Mouse (Mus musculus) forebrain, embryonic 14.5 days (tissue): Measurements from ENCODE around the gene Khsrp. TPM values are rescaled to one million over a fixed set of nuclear protein-coding genes. Genes with fewer than 3 reads are reported as not detected.

Experiments used
- ATAC-seq: fragments of 200-750 bp; cut with Nextera tagmentation; 2 replicates; pipeline ENCODE4 v1.8.0; 2017; ENCODE audit warnings: mild to moderate bottlenecking, moderate library complexity
- DNase-seq: peaks from one replicate; pipeline ENCODE4 v3.0.0-alpha.2; 2015; ENCODE audit warnings: low spot score
- H3K27ac ChIP-seq: fragments of 300-500 bp; sonication (generic); 2 replicates; pipeline ENCODE4 v1.5.1; 2014; ENCODE audit warnings: low read depth, mild to moderate bottlenecking, control low read depth, low read length, moderate library complexity
- H3K27me3 ChIP-seq: fragments of 300-500 bp; sonication (generic); replicated peaks from 2 replicates; pipeline ENCODE4 v1.6.1; 2014; ENCODE audit warnings: low read length, control low read depth, mixed read lengths; ENCODE audit not compliant: control insufficient read depth, insufficient read depth
- H3K36me3 ChIP-seq: fragments of 300-500 bp; sonication (generic); 2 replicates; pipeline ENCODE4 v1.6.1; 2014; ENCODE audit warnings: low read length, control low read depth; ENCODE audit not compliant: control insufficient read depth, insufficient read depth
- H3K4me1 ChIP-seq: fragments of 300-500 bp; sonication (generic); 2 replicates; pipeline ENCODE4 v1.6.1; 2014; ENCODE audit warnings: antibody characterized with exemption, low read length, control low read depth; ENCODE audit not compliant: control insufficient read depth, insufficient read depth
- H3K4me2 ChIP-seq: fragments of 300-500 bp; sonication (generic); 2 replicates; pipeline ENCODE4 v1.6.1; 2014; ENCODE audit warnings: mild to moderate bottlenecking, control low read depth, low read length
- H3K4me3 ChIP-seq: fragments of 300-500 bp; sonication (generic); 2 replicates; pipeline ENCODE4 v1.5.1; 2014; ENCODE audit warnings: low read depth, low read length, control low read depth
- H3K9ac ChIP-seq: fragments of 300-500 bp; sonication (generic); 2 replicates; pipeline ENCODE4 v1.6.1; 2014; ENCODE audit warnings: mild to moderate bottlenecking, low read length, control low read depth, moderate library complexity
- H3K9me3 ChIP-seq: fragments of 300-500 bp; sonication (generic); replicated peaks from 2 replicates; pipeline ENCODE4 v1.6.1; 2016; ENCODE audit warnings: low read length, control low read depth, mixed read lengths; ENCODE audit not compliant: control insufficient read depth
- WGBS: fragments of 180-500 bp; shearing (Covaris S2); extraction: QIAGEN DNeasy Blood & Tissue Kit; methylation state at CpG from one replicate; pipeline ENCODE4 v1.1.7; 2014; 5-methylcytosine and 5-hydroxymethylcytosine counted together
- polyA plus RNA-seq: library from polyadenylated mRNA; unstranded; fragments of >200 nt; fragmentation: Nextera tagmentation; extraction: Ambion mirVana; gene quantifications from 2 replicates; pipeline ENCODE4 v1.2.1, GENCODE M21; 2014

The Khsrp gene
- polyA plus RNA-seq, 1 experiment from 2014 or later = 24.6 TPM

GRCm38 (mm10) chr17:56985656-56986055 lies 45.7 kb downstream of the Khsrp start:
- Histone ChIP-seq H3K27ac (no peak overlapping the region), H3K4me1 (peaks cover under 1% of the 10 kb centered on the region), H3K36me3 (no peaks in the 10 kb centered on the region), H3K4me3 (no peak overlapping the region), H3K27me3 (no peaks in the 10 kb centered on the region), H3K9me3 (no peaks in the 10 kb centered on the region), H3K9ac (no peak overlapping the region), H3K4me2 (no peak overlapping the region)
- DNase-seq (no peak), ATAC-seq (no peak)
- WGBS = 89% methylated on average over 3 of the region's 3 CpGs

GRCm38 (mm10) chr17:56984886-56985285 lies 46.4 kb downstream of the Khsrp start:
- Histone ChIP-seq H3K9me3 (no peaks in the 10 kb centered on the region), H3K4me2 (no peak overlapping the region), H3K4me1 (no peaks in the 10 kb centered on the region), H3K27ac (no peak overlapping the region), H3K36me3 (no peaks in the 10 kb centered on the region), H3K9ac (no peak overlapping the region), H3K4me3 (no peak overlapping the region), H3K27me3 (no peaks in the 10 kb centered on the region)
- DNase-seq (no peak), ATAC-seq (no peak)
- 86% methylated on average over 9 of the region's 9 CpGs for whole genome bisulfite sequencing

- ATAC-seq (no peak), DNase-seq (no peak)
Observed at GRCm38 (mm10) chr17:56982013-56982412, 49.3 kb downstream of the Khsrp start, which contains the start of gene Acer1. Gene Acer1 (minus strand): TSS chr17:56982126.

GRCm38 (mm10) chr17:56981049-56981448 lies 50.3 kb downstream of the Khsrp start:
- Histone ChIP-seq H3K9ac (no peak overlapping the region), H3K36me3 (no peaks in the 10 kb centered on the region), H3K27me3 (no peaks in the 10 kb centered on the region), H3K4me2 (no peak overlapping the region), H3K4me1 (no peaks in the 10 kb centered on the region), H3K9me3 (no peaks in the 10 kb centered on the region), H3K27ac (no peak overlapping the region), H3K4me3 (no peak overlapping the region)
- ATAC-seq (no peak), DNase-seq (no peak)
- 76% methylated on average over 7 of the region's 7 CpGs for WGBS

More at GRCm38 (mm10) chr17:56982013-56982412, 49.3 kb downstream of the Khsrp start, which contains the start of gene Acer1:
- H3K4me2 ChIP-seq = no peak within 1 kb of the TSS
- H3K9ac ChIP-seq = no peak within 1 kb of the TSS
- no peaks in the 10 kb centered on the region for H3K36me3 ChIP-seq
- H3K9me3 ChIP-seq = no peaks in the 10 kb centered on the region
- 76% methylated on average over 5 of the region's 5 CpGs for WGBS
- H3K27ac ChIP-seq = no peak within 1 kb of the TSS
- H3K27me3 ChIP-seq = no peaks in the 10 kb centered on the region
- no peaks in the 10 kb centered on the region for H3K4me1 ChIP-seq
- H3K4me3 ChIP-seq = no peak within 1 kb of the TSS

- no peak for ATAC-seq
Observed at GRCm38 (mm10) chr17:56979524-56979923, 51.8 kb downstream of the Khsrp start.

GRCm38 (mm10) chr17:56976531-56977390 lies 54.6 kb downstream of the Khsrp start:
- Histone ChIP-seq H3K27me3 (no peaks in the 10 kb centered on the region), H3K27ac (no peak overlapping the region), H3K9ac (no peak overlapping the region), H3K36me3 (no peaks in the 10 kb centered on the region), H3K4me3 (no peak overlapping the region), H3K9me3 (no peaks in the 10 kb centered on the region), H3K4me2 (no peak overlapping the region), H3K4me1 (no peaks in the 10 kb centered on the region)
- DNase-seq (no peak), ATAC-seq (no peak)
- 79% methylated on average over 8 of the region's 8 CpGs for WGBS

More at GRCm38 (mm10) chr17:56979524-56979923, 51.8 kb downstream of the Khsrp start:
- Histone ChIP-seq H3K9ac (no peak overlapping the region), H3K4me2 (no peak overlapping the region), H3K36me3 (no peaks in the 10 kb centered on the region), H3K4me1 (no peaks in the 10 kb centered on the region), H3K9me3 (no peaks in the 10 kb centered on the region), H3K27me3 (no peaks in the 10 kb centered on the region), H3K27ac (no peak overlapping the region), H3K4me3 (no peak overlapping the region)
- no peak for DNase-seq
- whole genome bisulfite sequencing = 35% methylated on average over 7 of the region's 8 CpGs

GRCm38 (mm10) chr17:56975391-56975790 lies 55.9 kb downstream of the Khsrp start:
- no peak for ATAC-seq
- H3K27me3 ChIP-seq = peaks cover 3% of the 10 kb centered on the region; the same call in 1 of the 2 replicates
- no peak overlapping the region for H3K9ac ChIP-seq
- no peak for DNase-seq
- H3K27ac ChIP-seq = no peak overlapping the region
- no peaks in the 10 kb centered on the region for H3K36me3 ChIP-seq
- no peaks in the 10 kb centered on the region for H3K4me1 ChIP-seq
- no peaks in the 10 kb centered on the region for H3K9me3 ChIP-seq
- WGBS = 73% methylated on average over 3 of the region's 3 CpGs
- no peak overlapping the region for H3K4me2 ChIP-seq
- H3K4me3 ChIP-seq = no peak overlapping the region

- 75% methylated on average over 5 of the region's 5 CpGs for WGBS
- no peak overlapping the region for H3K9ac ChIP-seq
- DNase-seq (no peak), ATAC-seq (no peak)
- no peak overlapping the region for H3K4me3 ChIP-seq
- H3K4me1 ChIP-seq = no peaks in the 10 kb centered on the region
- H3K4me2 ChIP-seq = no peak overlapping the region
- H3K36me3 ChIP-seq = no peaks in the 10 kb centered on the region
- H3K27me3 ChIP-seq = peaks cover 3% of the 10 kb centered on the region
- no peak overlapping the region for H3K27ac ChIP-seq
- no peaks in the 10 kb centered on the region for H3K9me3 ChIP-seq
Observed at GRCm38 (mm10) chr17:56974708-56975240, 56.5 kb downstream of the Khsrp start.
